Mouse (Mus musculus) hindbrain, embryonic 14.5 days (tissue): Measurements from ENCODE around the gene Tmem163. TPM values are rescaled to one million over a fixed set of nuclear protein-coding genes. Genes with fewer than 3 reads are reported as not detected.

Source experiments
- ATAC-seq: fragments of 200-750 bp; cut with Nextera tagmentation; 2 replicates; pipeline ENCODE4 v1.8.0; 2017; ENCODE audit warnings: moderate number of reproducible peaks, mild to moderate bottlenecking, moderate TSS enrichment, moderate library complexity; ENCODE audit not compliant: low FRiP score
- DNase-seq: peaks from one replicate; pipeline ENCODE4 v3.0.0-alpha.2; 2015; ENCODE audit warnings: low spot score
- H3K27ac ChIP-seq: fragments of 300-500 bp; sonication (generic); 2 replicates; pipeline ENCODE4 v1.5.1; 2014; ENCODE audit warnings: mild to moderate bottlenecking, moderate library complexity
- H3K27me3 ChIP-seq: fragments of 300-500 bp; sonication (generic); 2 replicates; pipeline ENCODE4 v1.6.1; 2014; ENCODE audit warnings: mild to moderate bottlenecking, low read length, mixed read lengths; ENCODE audit not compliant: control insufficient read depth, insufficient read depth
- H3K36me3 ChIP-seq: fragments of 300-500 bp; sonication (generic); replicated peaks from 2 replicates; pipeline ENCODE4 v1.6.1; 2014; ENCODE audit not compliant: control insufficient read depth, insufficient read depth
- H3K4me1 ChIP-seq: fragments of 300-500 bp; sonication (generic); replicated peaks from 2 replicates; pipeline ENCODE4 v1.6.1; 2014; ENCODE audit warnings: antibody characterized with exemption, low read length, mixed read lengths; ENCODE audit not compliant: control insufficient read depth, insufficient read depth
- H3K4me2 ChIP-seq: fragments of 300-500 bp; sonication (generic); replicated peaks from 2 replicates; pipeline ENCODE4 v1.6.1; 2014; ENCODE audit warnings: mild to moderate bottlenecking, moderate library complexity
- H3K4me3 ChIP-seq: fragments of 300-500 bp; sonication (generic); replicated peaks from 2 replicates; pipeline ENCODE4 v1.5.1; 2014; ENCODE audit warnings: mild to moderate bottlenecking, low read length
- H3K9ac ChIP-seq: fragments of 300-500 bp; sonication (generic); 2 replicates; pipeline ENCODE4 v1.6.1; 2014
- H3K9me3 ChIP-seq: fragments of 300-500 bp; sonication (generic); 2 replicates; pipeline ENCODE4 v1.6.1; 2016; ENCODE audit warnings: low read length; ENCODE audit not compliant: control insufficient read depth
- WGBS: fragments of 180-500 bp; shearing (Covaris S2); extraction: QIAGEN DNeasy Blood & Tissue Kit; methylation state at CpG from one replicate; pipeline ENCODE4 v1.1.7; 2014; 5-methylcytosine and 5-hydroxymethylcytosine counted together
- polyA plus RNA-seq: library from polyadenylated mRNA; unstranded; fragments of >200 nt; fragmentation: Nextera tagmentation; extraction: Ambion mirVana; gene quantifications from 2 replicates; pipeline ENCODE4 v1.2.1, GENCODE M21; 2014

Tmem163 gene
- polyA plus RNA-seq, 1 experiment from 2014 or later = 55.6 TPM

- Histone ChIP-seq H3K27ac (0 out of 2 replicates have a peak overlapping the region, but pooled peaks have one; percentile 90), H3K9ac (no peak overlapping the region), H3K9me3 (no peaks in the 10 kb centered on the region), H3K4me1 (peaks cover 18% of the 10 kb centered on the region), H3K4me2 (no peak overlapping the region), H3K27me3 (no peaks in the 10 kb centered on the region), H3K36me3 (no peaks in the 10 kb centered on the region), H3K4me3 (no peak overlapping the region)
- DNase-seq (no peak), ATAC-seq (no peak)
- 77% methylated on average over 13 of the region's 13 CpGs for WGBS
Observed at GRCm38 (mm10) chr1:127662385-127663068, 16.8 kb downstream of the Tmem163 start.

- Histone ChIP-seq H3K27me3 (no peaks in the 10 kb centered on the region), H3K9ac (peak overlapping the region; percentile 52)
Observed at GRCm38 (mm10) chr1:127661118-127662012, 18.0 kb downstream of the Tmem163 start.

GRCm38 (mm10) chr1:127651564-127651963, 27.8 kb downstream of the Tmem163 start:
- no peaks in the 10 kb centered on the region for H3K27me3 ChIP-seq
- no peak for DNase-seq
- no peak overlapping the region for H3K4me3 ChIP-seq
- H3K9me3 ChIP-seq = no peaks in the 10 kb centered on the region
- H3K9ac ChIP-seq = no peak overlapping the region
- ATAC-seq = no peak
- 92% methylated on average over 2 of the region's 2 CpGs for WGBS
- H3K36me3 ChIP-seq = no peaks in the 10 kb centered on the region
- H3K4me2 ChIP-seq = no peak overlapping the region
- H3K27ac ChIP-seq = no peak overlapping the region
- no peaks in the 10 kb centered on the region for H3K4me1 ChIP-seq

More at GRCm38 (mm10) chr1:127661118-127662012, 18.0 kb downstream of the Tmem163 start:
- 23% methylated on average over 13 of the region's 13 CpGs for WGBS
- Histone ChIP-seq H3K9me3 (no peaks in the 10 kb centered on the region), H3K4me2 (peak overlapping the region; percentile 42), H3K27ac (peak overlapping the region; percentile 90), H3K36me3 (no peaks in the 10 kb centered on the region), H3K4me1 (peaks cover 11% of the 10 kb centered on the region), H3K4me3 (no peak overlapping the region)
- DNase-seq = peak; percentile 58
- ATAC-seq = peak; percentile 78

GRCm38 (mm10) chr1:127642976-127643769, 36.2 kb downstream of the Tmem163 start:
- no peak overlapping the region for H3K27ac ChIP-seq
- DNase-seq (no peak), ATAC-seq (no peak)
- no peaks in the 10 kb centered on the region for H3K4me1 ChIP-seq
- no peaks in the 10 kb centered on the region for H3K9me3 ChIP-seq
- no peaks in the 10 kb centered on the region for H3K27me3 ChIP-seq
- H3K36me3 ChIP-seq = no peaks in the 10 kb centered on the region
- no peak overlapping the region for H3K9ac ChIP-seq
- no peak overlapping the region for H3K4me3 ChIP-seq
- WGBS = 92% methylated on average over 12 of the region's 12 CpGs
- H3K4me2 ChIP-seq = no peak overlapping the region

GRCm38 (mm10) chr1:127637917-127638316, 41.4 kb downstream of the Tmem163 start:
- DNase-seq (no peak), ATAC-seq (no peak)
- Histone ChIP-seq H3K4me3 (no peak overlapping the region), H3K9me3 (no peaks in the 10 kb centered on the region), H3K4me2 (no peak overlapping the region), H3K27me3 (no peaks in the 10 kb centered on the region), H3K36me3 (no peaks in the 10 kb centered on the region), H3K27ac (no peak overlapping the region), H3K9ac (no peak overlapping the region), H3K4me1 (no peaks in the 10 kb centered on the region)
- WGBS = 52% methylated on average over 2 of the region's 2 CpGs

GRCm38 (mm10) chr1:127627151-127627550, 52.2 kb downstream of the Tmem163 start:
- Histone ChIP-seq H3K36me3 (no peaks in the 10 kb centered on the region), H3K27ac (no peak overlapping the region), H3K4me1 (no peaks in the 10 kb centered on the region), H3K9me3 (no peaks in the 10 kb centered on the region), H3K4me2 (no peak overlapping the region), H3K9ac (no peak overlapping the region), H3K27me3 (no peaks in the 10 kb centered on the region), H3K4me3 (no peak overlapping the region)
- WGBS = 61% methylated on average over 7 of the region's 7 CpGs
- DNase-seq = no peak
- no peak for ATAC-seq

- no peaks in the 10 kb centered on the region for H3K9me3 ChIP-seq
- no peak for ATAC-seq
- H3K4me1 ChIP-seq = no peaks in the 10 kb centered on the region
- no peak overlapping the region for H3K4me3 ChIP-seq
- H3K4me2 ChIP-seq = no peak overlapping the region
- H3K27ac ChIP-seq = no peak overlapping the region
- peak; percentile 36 for DNase-seq
- H3K27me3 ChIP-seq = no peaks in the 10 kb centered on the region
- 55% methylated on average over 5 of the region's 5 CpGs for WGBS
- H3K36me3 ChIP-seq = no peaks in the 10 kb centered on the region
- no peak overlapping the region for H3K9ac ChIP-seq
Observed at GRCm38 (mm10) chr1:127625577-127626362, 53.6 kb downstream of the Tmem163 start.

GRCm38 (mm10) chr1:127622349-127622748, 57.0 kb downstream of the Tmem163 start:
- WGBS = 39% methylated on average over 5 of the region's 5 CpGs
- ATAC-seq (no peak), DNase-seq (no peak)
- Histone ChIP-seq H3K4me2 (no peak overlapping the region), H3K4me3 (no peak overlapping the region), H3K27ac (no peak overlapping the region), H3K36me3 (no peaks in the 10 kb centered on the region), H3K27me3 (no peaks in the 10 kb centered on the region), H3K4me1 (no peaks in the 10 kb centered on the region), H3K9ac (no peak overlapping the region), H3K9me3 (no peaks in the 10 kb centered on the region)
